Mouse (Mus musculus): ENCODE data around the gene Bptf. TPM values are rescaled to one million over a fixed set of nuclear protein-coding genes. Genes with fewer than 3 reads are reported as not detected.
"Not testable (repeated sequence)": the region's sequence is repeated elsewhere in the genome, so short reads cannot be mapped to it uniquely, and the experiment has no call there.

Bptf gene
- polyA plus RNA-seq, 1 experiment, result 56.9 TPM

- DNase-seq, result peak; percentile 90 to 91
- H3K4me1 ChIP-seq (ENCODE audit: control insufficient read depth, insufficient read depth, low read length), result peaks cover 4% of the 10 kb centered on the region
- WGBS, result under 1% methylated on average over 107 of the region's 107 CpGs
Measured at GRCm38 (mm10) chr11:107027431-107028274, 104.3 kb downstream of the Bptf start.

GRCm38 (mm10) chr11:107026554-107027430 lies 105.1 kb downstream of the Bptf start:
- 8% methylated on average over 12 of the region's 12 CpGs for WGBS
- TF ChIP-seq POLR2A (IDR thresholded peaks at IDR 0.05; ENCODE audit: borderline replicate concordance, insufficient read depth, low read length) (no peak), CTCF (IDR thresholded peaks at IDR 0.05; ENCODE audit: borderline replicate concordance, insufficient read depth, low read depth, low read length) (no peak)
- Histone ChIP-seq H3K27me3 (ENCODE audit: control insufficient read depth, insufficient read depth, low read length) (no peaks in the 10 kb centered on the region), H3K27ac (ENCODE audit: insufficient read depth, low read length) (no peak overlapping the region; the same call in 1 of the 2 replicates), H3K4me3 (replicated peaks; ENCODE audit: insufficient read depth, low read depth, low read length) (peak overlapping the region; percentile 97), H3K4me1 (ENCODE audit: control insufficient read depth, insufficient read depth, low read length) (peaks cover 4% of the 10 kb centered on the region)
- peak; percentile 41 to 43 for DNase-seq

More at GRCm38 (mm10) chr11:107027431-107028274, 104.3 kb downstream of the Bptf start:
- H3K27me3 ChIP-seq (ENCODE audit: control insufficient read depth, insufficient read depth, low read length), result no peaks in the 10 kb centered on the region
- H3K4me3 ChIP-seq (replicated peaks; ENCODE audit: insufficient read depth, low read depth, low read length), result peak overlapping the region; percentile 97
- peak overlapping the region; percentile 76 for H3K27ac ChIP-seq (ENCODE audit: insufficient read depth, low read length)
- TF ChIP-seq CTCF (IDR thresholded peaks at IDR 0.05; ENCODE audit: borderline replicate concordance, insufficient read depth, low read depth, low read length) (no peak), POLR2A (IDR thresholded peaks at IDR 0.05; ENCODE audit: borderline replicate concordance, insufficient read depth, low read length) (peak; percentile 57)

GRCm38 (mm10) chr11:107025411-107026321 lies 106.3 kb downstream of the Bptf start, which contains the start of gene 1810010H24Rik:
Gene 1810010H24Rik (plus strand): TSS chr11:107025681.
- WGBS, result 1% methylated on average over 45 of the region's 45 CpGs
- H3K4me3 ChIP-seq (replicated peaks; ENCODE audit: insufficient read depth, low read depth, low read length), result peak within 1 kb of the TSS; percentile 74
- H3K4me1 ChIP-seq (ENCODE audit: control insufficient read depth, insufficient read depth, low read length), result peaks cover 4% of the 10 kb centered on the region
- peak within 1 kb of the TSS; percentile 46 for H3K27ac ChIP-seq (ENCODE audit: insufficient read depth, low read length)
- H3K27me3 ChIP-seq (ENCODE audit: control insufficient read depth, insufficient read depth, low read length), result no peaks in the 10 kb centered on the region
- no peak for TF ChIP-seq POLR2A (IDR thresholded peaks at IDR 0.05; ENCODE audit: borderline replicate concordance, insufficient read depth, low read length)
- no peak for TF ChIP-seq CTCF (IDR thresholded peaks at IDR 0.05; ENCODE audit: borderline replicate concordance, insufficient read depth, low read depth, low read length)
- peak; percentile 50 to 70 for DNase-seq

GRCm38 (mm10) chr11:107024406-107024805 lies 107.5 kb downstream of the Bptf start:
- 70% methylated on average over 4 of the region's 4 CpGs for WGBS
- H3K4me3 ChIP-seq (replicated peaks; ENCODE audit: insufficient read depth, low read depth, low read length), result no peak overlapping the region

GRCm38 (mm10) chr11:107022050-107022683 lies 109.8 kb downstream of the Bptf start:
- H3K4me3 ChIP-seq (replicated peaks; ENCODE audit: insufficient read depth, low read depth, low read length), result no peak overlapping the region
- H3K27ac ChIP-seq (ENCODE audit: insufficient read depth, low read length), result no peak overlapping the region
- no peak for DNase-seq
- peaks cover 4% of the 10 kb centered on the region for H3K4me1 ChIP-seq (ENCODE audit: control insufficient read depth, insufficient read depth, low read length)
- 93% methylated on average over 13 of the region's 13 CpGs for WGBS
- no peaks in the 10 kb centered on the region for H3K27me3 ChIP-seq (ENCODE audit: control insufficient read depth, insufficient read depth, low read length)
- TF ChIP-seq POLR2A (IDR thresholded peaks at IDR 0.05; ENCODE audit: borderline replicate concordance, insufficient read depth, low read length) (no peak), CTCF (IDR thresholded peaks at IDR 0.05; ENCODE audit: borderline replicate concordance, insufficient read depth, low read depth, low read length) (no peak)

More at GRCm38 (mm10) chr11:107024406-107024805, 107.5 kb downstream of the Bptf start:
- Histone ChIP-seq H3K27me3 (ENCODE audit: control insufficient read depth, insufficient read depth, low read length) (no peaks in the 10 kb centered on the region), H3K27ac (ENCODE audit: insufficient read depth, low read length) (no peak overlapping the region), H3K4me1 (ENCODE audit: control insufficient read depth, insufficient read depth, low read length) (peaks cover 4% of the 10 kb centered on the region)
- no peak for TF ChIP-seq CTCF (IDR thresholded peaks at IDR 0.05; ENCODE audit: borderline replicate concordance, insufficient read depth, low read depth, low read length)
- DNase-seq, result no peak

- not testable (repeated sequence) for H3K27ac ChIP-seq (ENCODE audit: insufficient read depth, low read length); H3K4me3 ChIP-seq (replicated peaks; ENCODE audit: insufficient read depth, low read depth, low read length); H3K4me1 ChIP-seq (ENCODE audit: control insufficient read depth, insufficient read depth, low read length); H3K27me3 ChIP-seq (ENCODE audit: control insufficient read depth, insufficient read depth, low read length); DNase-seq
- WGBS, result 79% methylated on average over 5 of the region's 5 CpGs
Measured at GRCm38 (mm10) chr11:107019722-107020121, 112.2 kb downstream of the Bptf start.

GRCm38 (mm10) chr11:107019318-107019717 lies 112.6 kb downstream of the Bptf start:
- no peak for DNase-seq
- H3K27me3 ChIP-seq (ENCODE audit: control insufficient read depth, insufficient read depth, low read length), result no peaks in the 10 kb centered on the region
- no peak overlapping the region for H3K27ac ChIP-seq (ENCODE audit: insufficient read depth, low read length)
- no peak overlapping the region for H3K4me3 ChIP-seq (replicated peaks; ENCODE audit: insufficient read depth, low read depth, low read length)
- 54% methylated on average over 4 of the region's 4 CpGs for whole genome bisulfite sequencing
- no peaks in the 10 kb centered on the region for H3K4me1 ChIP-seq (ENCODE audit: control insufficient read depth, insufficient read depth, low read length)
- TF ChIP-seq CTCF (IDR thresholded peaks at IDR 0.05; ENCODE audit: borderline replicate concordance, insufficient read depth, low read depth, low read length), result no peak
- no peak for TF ChIP-seq POLR2A (IDR thresholded peaks at IDR 0.05; ENCODE audit: borderline replicate concordance, insufficient read depth, low read length)

Measured in cerebellum, adult 2 months (tissue).